ENCODE assay signal across 20 mouse cellular contexts in genomic region chr13:20365828-20366593, GRCm38 (mm10).
A peak's percentile ranks its signal among the peaks of the same experiment; 100 is the strongest.
DNase-seq lines count a peak whose midpoint lies in the region; ATAC-seq and TF ChIP-seq lines count a peak whose summit lies in the region.
"Had no signal": no experiment of that assay in that cellular context is flagged by ENCODE, and none has a peak within 500 bp of the region (broad histone marks: within the 10 kb centered on the region; RNA-seq: fewer than 3 reads in every experiment).

No protein-coding gene starts in this region.

- H3K4me2 ChIP-seq in hindbrain, embryonic 14.5 days (replicated peaks): no peak overlapping the region
- no peak overlapping the region for H3K4me2 ChIP-seq in hindbrain, embryonic 11.5 days (replicated peaks; ENCODE audit: low read depth, low read length)
- H3K4me2 ChIP-seq in limb, embryonic 12.5 days: no peak overlapping the region
- no peak overlapping the region for H3K4me2 ChIP-seq in neural tube, embryonic 15.5 days
- no peak overlapping the region for H3K4me2 ChIP-seq in intestine, postnatal 0 days (replicated peaks; ENCODE audit: low read depth)
- H3K4me2 ChIP-seq: heart, embryonic 15.5 days; liver, embryonic 12.5 days had no signal

- no peak overlapping the region for H3K9ac ChIP-seq in hindbrain, embryonic 14.5 days
- H3K9ac ChIP-seq in hindbrain, embryonic 11.5 days (ENCODE audit: low read depth, low read length): no peak overlapping the region
- H3K9ac ChIP-seq in limb, embryonic 12.5 days (replicated peaks): no peak overlapping the region
- no peak overlapping the region for H3K9ac ChIP-seq in neural tube, embryonic 15.5 days (replicated peaks)
- H3K9ac ChIP-seq in intestine, postnatal 0 days (ENCODE audit: low read depth, low read length): no peak overlapping the region
- H3K9ac ChIP-seq: heart, embryonic 15.5 days; liver, embryonic 12.5 days had no signal

- no peak for DNase-seq in hindbrain, embryonic 14.5 days (ENCODE audit: low spot score)
- DNase-seq in hindbrain, embryonic 11.5 days (ENCODE audit: low spot score): no peak
- peak; percentile 31 for DNase-seq in embryonic facial prominence, embryonic 10.5 days (ENCODE audit: low spot score)
- DNase-seq: adrenal gland, postnatal 14 days; B cell, adult 2 months; cerebellum, postnatal 10 days; embryo, embryonic 11 days; gastrocnemius, postnatal 25 days; kidney, adult 8-10 months; kidney, postnatal 14 days; layer of hippocampus, postnatal 36 days; lung, adult 2 months; right cerebral cortex, postnatal 14 days had no signal

- H3K36me3 ChIP-seq in hindbrain, embryonic 14.5 days (replicated peaks; ENCODE audit: control insufficient read depth, insufficient read depth): no peaks in the 10 kb centered on the region
- H3K36me3 ChIP-seq in hindbrain, embryonic 11.5 days (ENCODE audit: control insufficient read depth, insufficient read depth, low read length): no peaks in the 10 kb centered on the region
- no peaks in the 10 kb centered on the region for H3K36me3 ChIP-seq in embryonic facial prominence, embryonic 10.5 days (replicated peaks)
- no peaks in the 10 kb centered on the region for H3K36me3 ChIP-seq in limb, embryonic 12.5 days
- H3K36me3 ChIP-seq in neural tube, embryonic 15.5 days: no peaks in the 10 kb centered on the region
- H3K36me3 ChIP-seq in intestine, postnatal 0 days (ENCODE audit: control insufficient read depth, insufficient read depth): no peaks in the 10 kb centered on the region
- H3K36me3 ChIP-seq: heart, embryonic 15.5 days; liver, embryonic 12.5 days had no signal

- peak overlapping the region; percentile 51 for H3K27ac ChIP-seq in hindbrain, embryonic 14.5 days
- H3K27ac ChIP-seq in hindbrain, embryonic 11.5 days (ENCODE audit: low read depth, low read length): no peak overlapping the region
- no peak overlapping the region for H3K27ac ChIP-seq in embryonic facial prominence, embryonic 10.5 days (replicated peaks)
- no peak overlapping the region for H3K27ac ChIP-seq in limb, embryonic 12.5 days
- H3K27ac ChIP-seq in neural tube, embryonic 15.5 days (replicated peaks): peak overlapping the region; percentile 37; the same call in 1 of the 2 replicates
- H3K27ac ChIP-seq in intestine, postnatal 0 days (ENCODE audit: low read depth, low read length): no peak overlapping the region
- H3K27ac ChIP-seq: heart, embryonic 15.5 days; layer of hippocampus, adult 2 months; liver, embryonic 12.5 days had no signal

- peak; percentile 28; the same call in 1 of the 2 replicates for ATAC-seq in hindbrain, embryonic 14.5 days (ENCODE audit: low FRiP score)
- ATAC-seq in hindbrain, embryonic 11.5 days (ENCODE audit: low FRiP score): no peak
- ATAC-seq in limb, embryonic 12.5 days (ENCODE audit: insufficient number of reproducible peaks, insufficient read depth, low FRiP score, low TSS enrichment, low read depth): peak; percentile 68; the same call in 1 of the 2 replicates
- ATAC-seq in neural tube, embryonic 15.5 days (ENCODE audit: low FRiP score): peak; percentile 56; the same call in 1 of the 2 replicates
- ATAC-seq in intestine, postnatal 0 days: no peak
- no peak for ATAC-seq in inflammation-experienced regulatory T-cells, adult 6 months
- ATAC-seq: liver, embryonic 12.5 days had no signal

- H3K4me3 ChIP-seq in hindbrain, embryonic 14.5 days (replicated peaks; ENCODE audit: low read length): no peak overlapping the region
- no peak overlapping the region for H3K4me3 ChIP-seq in hindbrain, embryonic 11.5 days (ENCODE audit: low read depth, low read length)
- H3K4me3 ChIP-seq in embryonic facial prominence, embryonic 10.5 days: no peak overlapping the region
- no peak overlapping the region for H3K4me3 ChIP-seq in limb, embryonic 12.5 days (replicated peaks)
- no peak overlapping the region for H3K4me3 ChIP-seq in neural tube, embryonic 15.5 days (replicated peaks)
- H3K4me3 ChIP-seq in intestine, postnatal 0 days (ENCODE audit: low read depth, low read length): no peak overlapping the region
- H3K4me3 ChIP-seq: heart, embryonic 15.5 days; layer of hippocampus, adult 2 months; liver, embryonic 12.5 days had no signal

- H3K9me3 ChIP-seq in hindbrain, embryonic 14.5 days (ENCODE audit: control insufficient read depth, low read length): no peaks in the 10 kb centered on the region
- no peaks in the 10 kb centered on the region for H3K9me3 ChIP-seq in hindbrain, embryonic 11.5 days (ENCODE audit: control insufficient read depth, low read length)
- no peaks in the 10 kb centered on the region for H3K9me3 ChIP-seq in embryonic facial prominence, embryonic 10.5 days
- no peaks in the 10 kb centered on the region for H3K9me3 ChIP-seq in limb, embryonic 12.5 days
- H3K9me3 ChIP-seq in neural tube, embryonic 15.5 days (replicated peaks): no peaks in the 10 kb centered on the region
- H3K9me3 ChIP-seq in intestine, postnatal 0 days (ENCODE audit: control insufficient read depth): no peaks in the 10 kb centered on the region
- H3K9me3 ChIP-seq: heart, embryonic 15.5 days; liver, embryonic 12.5 days had no signal

- H3K4me1 ChIP-seq in hindbrain, embryonic 14.5 days (replicated peaks; ENCODE audit: control insufficient read depth, insufficient read depth, low read length): peaks cover 6% of the 10 kb centered on the region; the same call in 1 of the 2 replicates
- 0 out of 2 replicates have a peak, but pooled peaks cover 2% of the 10 kb centered on the region for H3K4me1 ChIP-seq in hindbrain, embryonic 11.5 days (replicated peaks; ENCODE audit: control insufficient read depth, insufficient read depth, low read length)
- peaks cover 7% of the 10 kb centered on the region; the same call in 1 of the 2 replicates for H3K4me1 ChIP-seq in embryonic facial prominence, embryonic 10.5 days
- peaks cover 23% of the 10 kb centered on the region for H3K4me1 ChIP-seq in limb, embryonic 12.5 days (replicated peaks)
- peaks cover 19% of the 10 kb centered on the region for H3K4me1 ChIP-seq in neural tube, embryonic 15.5 days
- no peaks in the 10 kb centered on the region for H3K4me1 ChIP-seq in intestine, postnatal 0 days (replicated peaks; ENCODE audit: control insufficient read depth, insufficient read depth, low read length)
- H3K4me1 ChIP-seq: liver, embryonic 12.5 days had no signal

- WGBS in hindbrain, embryonic 14.5 days: 59% methylated on average over 7 of the region's 7 CpGs
- 77% methylated on average over 7 of the region's 7 CpGs for WGBS in hindbrain, embryonic 11.5 days
- 70% methylated on average over 7 of the region's 7 CpGs for WGBS in embryonic facial prominence, embryonic 10.5 days
- WGBS in limb, embryonic 12.5 days: 22% methylated on average over 7 of the region's 7 CpGs
- 28% methylated on average over 7 of the region's 7 CpGs for WGBS in neural tube, embryonic 15.5 days
- 60% methylated on average over 7 of the region's 7 CpGs for WGBS in intestine, postnatal 0 days

- H3K27me3 ChIP-seq in hindbrain, embryonic 14.5 days (ENCODE audit: control insufficient read depth, insufficient read depth, low read length): no peaks in the 10 kb centered on the region
- no peaks in the 10 kb centered on the region for H3K27me3 ChIP-seq in hindbrain, embryonic 11.5 days (ENCODE audit: control insufficient read depth, insufficient read depth, low read length)
- no peaks in the 10 kb centered on the region for H3K27me3 ChIP-seq in embryonic facial prominence, embryonic 10.5 days (replicated peaks; ENCODE audit: low read depth, poor library complexity, severe bottlenecking)
- H3K27me3 ChIP-seq in limb, embryonic 12.5 days: no peaks in the 10 kb centered on the region
- no peaks in the 10 kb centered on the region for H3K27me3 ChIP-seq in neural tube, embryonic 15.5 days (replicated peaks)
- no peaks in the 10 kb centered on the region for H3K27me3 ChIP-seq in intestine, postnatal 0 days (replicated peaks; ENCODE audit: control insufficient read depth, insufficient read depth, low read length)
- H3K27me3 ChIP-seq: heart, embryonic 15.5 days; liver, embryonic 12.5 days had no signal

- no peak for TF ChIP-seq CTCF in intestine, postnatal 0 days (IDR thresholded peaks at IDR 0.05; ENCODE audit: low read depth)

Comparison
In these comparisons a context has a peak if more than half of its experiments do, and no peak if none do; other contexts are left out.
1. ATAC-seq: peak in hindbrain, embryonic 14.5 days (single experiment), limb, embryonic 12.5 days (single experiment) and neural tube, embryonic 15.5 days (single experiment); none in hindbrain, embryonic 11.5 days (single experiment), intestine, postnatal 0 days (single experiment) and inflammation-experienced regulatory T-cells, adult 6 months (single experiment).
2. H3K27ac ChIP-seq: peak in hindbrain, embryonic 14.5 days (single experiment) and neural tube, embryonic 15.5 days (single experiment); none in hindbrain, embryonic 11.5 days (single experiment), embryonic facial prominence, embryonic 10.5 days (single experiment), limb, embryonic 12.5 days (single experiment) and intestine, postnatal 0 days (single experiment).